Mouse (Mus musculus): ENCODE measurements around the gene Ccdc6. TPM values are rescaled to one million over a fixed set of nuclear protein-coding genes. Genes with fewer than 3 reads are reported as not detected.

Gene Ccdc6
- total RNA-seq, 2 experiments from 2014 or later: 18.2 to 27.7 TPM

DNA sequence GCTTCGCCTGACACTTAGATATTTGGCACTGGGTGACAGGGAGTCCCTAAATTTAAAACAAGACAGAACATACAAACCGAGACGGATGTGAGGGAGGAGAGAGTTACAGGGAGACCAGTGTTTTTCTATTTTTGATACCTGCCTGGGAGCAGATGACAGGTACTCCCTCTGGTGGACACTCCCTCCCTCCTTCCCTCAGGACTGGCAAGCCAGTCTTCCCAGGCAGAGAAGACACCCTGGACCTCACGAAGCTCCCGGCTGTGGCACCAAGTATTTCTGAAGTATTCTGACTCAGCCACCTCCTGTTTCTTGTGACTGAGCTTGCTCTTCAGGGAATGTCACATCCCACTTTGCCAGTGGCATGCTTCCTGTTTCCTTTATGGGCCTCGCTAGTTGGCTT, 69.0 kb downstream of the Ccdc6 start:
- 0 out of 2 replicates have a peak, but pooled peaks have one; percentile 23 for ATAC-seq (replicated peaks; ENCODE audit: poor library complexity)

DNA sequence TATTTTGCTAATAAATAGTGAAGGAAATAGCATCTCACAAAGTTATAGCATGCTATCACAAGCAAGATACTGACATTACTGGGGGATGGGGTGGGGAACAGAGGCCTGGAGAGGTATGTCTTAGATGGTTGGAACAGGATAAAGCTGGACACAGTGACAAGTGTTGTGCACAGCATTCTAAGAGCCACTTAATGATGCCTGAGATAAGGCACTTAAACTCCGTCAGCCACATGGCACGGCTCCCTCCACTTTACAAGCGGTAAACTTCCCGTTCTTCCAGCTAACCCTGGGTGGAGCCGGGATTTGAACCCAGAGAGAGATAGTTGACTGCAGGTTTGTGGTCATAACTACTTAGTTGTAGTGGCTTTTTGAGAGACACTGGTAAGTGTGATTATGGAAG, 69.5 kb downstream of the Ccdc6 start:
- no peak for ATAC-seq (replicated peaks; ENCODE audit: poor library complexity)

DNA sequence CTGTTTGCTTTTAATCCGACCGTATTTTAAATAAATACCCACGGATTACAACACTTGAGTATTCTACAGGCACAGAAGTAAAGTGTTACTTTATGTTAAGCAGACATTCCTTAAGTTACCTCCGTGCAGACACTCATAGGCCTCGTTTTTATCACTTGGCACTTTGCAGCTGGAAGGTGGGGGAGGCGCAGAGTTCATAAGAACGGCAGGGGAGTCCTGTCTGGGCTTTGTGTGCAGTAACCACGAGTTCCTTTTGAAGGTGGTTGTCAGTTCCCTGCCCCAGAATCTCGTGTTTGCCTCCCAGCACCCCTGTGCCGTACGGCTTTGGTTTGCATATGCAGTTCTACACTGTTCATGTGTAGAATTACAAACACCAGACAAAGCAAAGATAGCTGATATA, 70.7 kb downstream of the Ccdc6 start:
- ATAC-seq (replicated peaks; ENCODE audit: poor library complexity): no peak

DNA sequence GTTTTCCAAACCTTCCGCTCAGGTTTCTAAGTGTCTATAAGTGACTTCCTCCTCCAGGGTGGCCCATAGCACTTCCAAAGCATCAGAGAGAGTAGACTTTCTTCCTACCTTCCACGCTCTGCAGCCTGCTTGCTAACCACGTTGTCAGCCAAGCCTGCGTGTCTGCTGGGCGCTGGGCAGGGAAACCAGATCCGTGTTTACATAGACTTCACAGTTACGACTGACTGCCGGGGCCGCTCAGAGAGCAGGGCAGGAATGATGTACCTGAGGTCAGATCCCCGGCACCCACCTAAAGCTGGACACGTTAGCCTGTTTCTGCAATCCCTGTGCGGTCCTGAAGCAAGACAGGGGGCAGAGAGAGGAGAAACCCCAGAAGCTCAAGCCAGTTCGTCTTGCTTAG, 71.5 kb downstream of the Ccdc6 start:
- ATAC-seq (replicated peaks; ENCODE audit: poor library complexity): no peak

DNA sequence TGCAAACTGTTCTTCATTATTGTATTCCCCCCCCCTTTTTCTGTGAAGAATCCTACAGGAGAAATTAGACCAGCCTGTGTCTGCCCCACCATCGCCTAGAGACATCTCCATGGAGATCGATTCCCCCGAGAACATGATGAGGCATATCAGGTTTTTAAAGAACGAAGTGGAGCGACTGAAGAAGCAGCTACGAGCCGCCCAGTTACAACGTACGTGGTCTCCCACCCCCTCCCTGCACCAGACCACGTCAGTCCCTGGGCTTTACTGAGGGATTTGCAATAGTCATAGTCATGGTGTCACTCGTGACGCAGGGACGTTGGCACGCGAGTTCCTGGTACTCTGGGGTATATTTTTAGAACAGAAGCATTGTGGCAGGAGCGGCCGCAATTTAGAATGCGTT, 72.1 kb downstream of the Ccdc6 start:
- no peak for ATAC-seq (replicated peaks; ENCODE audit: poor library complexity)

DNA sequence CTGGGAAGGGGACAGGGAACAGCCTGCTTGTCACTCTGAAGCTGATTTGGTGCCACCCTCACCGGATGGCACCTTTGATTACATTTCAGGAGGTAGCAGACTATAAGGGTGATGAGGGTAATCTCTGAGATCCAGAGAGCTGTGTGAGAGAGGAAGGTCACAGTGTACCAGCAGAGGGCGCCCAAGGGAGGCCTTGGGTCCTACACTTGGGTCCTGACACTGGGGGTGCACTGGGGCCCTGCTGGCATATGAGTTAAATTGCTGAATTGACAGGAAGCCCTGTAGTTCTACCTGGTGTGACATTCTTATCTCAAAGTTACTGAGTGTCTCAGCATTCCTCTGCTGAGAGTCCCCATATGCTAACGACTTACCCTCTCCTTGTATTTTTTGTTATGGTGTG, 76.4 kb downstream of the Ccdc6 start:
- peak; percentile 99 for ATAC-seq (replicated peaks; ENCODE audit: poor library complexity)

DNA sequence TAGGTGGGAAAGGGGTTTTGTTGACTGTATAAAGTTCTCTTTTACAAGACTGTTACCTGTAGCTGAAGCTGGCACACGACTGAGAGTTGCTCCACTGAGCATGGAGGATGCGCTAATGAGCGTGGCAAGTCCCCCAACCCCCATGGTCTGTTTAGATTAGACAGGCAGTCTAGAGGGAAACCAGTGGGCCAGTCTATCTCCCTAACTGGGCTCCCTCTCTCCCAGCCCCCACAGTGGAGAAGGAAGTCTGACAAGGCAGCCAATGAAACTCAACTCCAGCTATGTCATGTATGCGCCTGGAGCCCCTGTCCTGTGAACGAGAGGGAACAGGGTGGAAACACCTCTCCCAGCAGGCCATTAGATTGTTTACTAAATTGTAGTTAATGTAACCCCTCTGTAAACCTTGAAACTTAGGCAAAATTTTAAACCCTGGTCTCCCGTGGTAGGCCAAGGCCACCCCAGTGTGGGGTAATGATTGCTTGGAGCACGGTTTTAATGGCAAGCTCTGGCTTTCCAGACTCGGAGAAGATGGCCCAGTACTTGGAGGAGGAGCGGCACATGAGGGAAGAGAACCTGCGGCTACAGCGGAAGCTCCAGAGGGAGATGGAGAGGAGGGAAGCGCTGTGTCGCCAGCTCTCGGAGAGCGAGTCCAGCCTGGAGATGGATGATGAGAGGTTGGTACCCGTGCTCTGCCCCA, 77.7 kb downstream of the Ccdc6 start:
- ATAC-seq (replicated peaks; ENCODE audit: poor library complexity): no peak

DNA sequence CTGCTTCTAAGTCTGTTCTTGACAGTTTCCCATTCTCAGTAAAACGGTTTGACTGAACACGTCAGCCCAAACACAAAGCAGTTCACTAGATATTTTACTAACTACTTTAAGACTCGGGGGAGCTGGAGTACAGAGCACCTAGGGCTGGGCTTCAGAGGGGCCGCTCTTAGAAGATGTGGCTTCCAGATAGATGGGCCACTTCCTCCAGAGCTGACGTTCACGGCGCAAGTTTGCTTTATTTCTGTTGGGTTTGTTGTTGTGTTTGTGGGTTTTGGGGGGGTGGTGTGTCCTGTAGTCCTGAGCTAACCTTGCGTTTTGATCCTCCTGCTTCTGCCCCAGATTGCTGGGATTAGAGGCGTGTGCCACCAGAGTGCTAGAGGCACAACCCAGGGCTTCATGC, 83.8 kb downstream of the Ccdc6 start:
- peak; percentile 56 for ATAC-seq (replicated peaks; ENCODE audit: poor library complexity)

DNA sequence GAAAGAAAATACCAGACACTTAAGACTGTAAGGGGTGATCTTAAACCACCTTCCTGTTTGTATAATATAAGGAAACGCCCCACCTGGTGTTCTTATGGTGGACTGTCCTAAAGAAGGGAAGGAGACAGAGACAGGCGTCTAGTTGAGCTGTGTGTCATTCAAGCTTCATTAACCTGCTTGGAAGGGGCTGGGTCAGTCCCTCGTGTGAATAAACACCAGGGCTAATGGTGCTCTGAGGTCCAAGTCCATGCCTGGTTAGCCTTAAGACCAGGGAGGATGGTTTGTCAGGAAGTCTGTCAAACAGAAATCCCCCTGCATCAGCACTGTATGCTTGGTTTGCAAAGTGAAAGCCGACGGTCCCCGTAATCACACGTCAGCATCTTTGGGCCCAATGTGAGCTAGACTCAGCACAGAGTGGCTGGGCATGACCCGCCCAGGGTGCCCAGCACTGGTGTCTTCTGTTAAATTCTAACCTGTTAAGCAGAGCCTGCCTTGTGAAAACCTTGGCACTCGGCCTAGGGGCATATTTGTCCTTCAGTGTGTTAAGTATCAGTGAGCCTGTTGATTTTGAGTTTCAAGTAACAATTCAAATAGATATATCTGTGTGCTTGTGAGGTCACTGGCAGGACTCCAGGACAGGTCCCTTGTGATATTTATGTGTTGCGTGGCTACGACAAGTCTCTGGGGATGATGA, 84.5 kb downstream of the Ccdc6 start:
- no peak for ATAC-seq (replicated peaks; ENCODE audit: poor library complexity)

DNA sequence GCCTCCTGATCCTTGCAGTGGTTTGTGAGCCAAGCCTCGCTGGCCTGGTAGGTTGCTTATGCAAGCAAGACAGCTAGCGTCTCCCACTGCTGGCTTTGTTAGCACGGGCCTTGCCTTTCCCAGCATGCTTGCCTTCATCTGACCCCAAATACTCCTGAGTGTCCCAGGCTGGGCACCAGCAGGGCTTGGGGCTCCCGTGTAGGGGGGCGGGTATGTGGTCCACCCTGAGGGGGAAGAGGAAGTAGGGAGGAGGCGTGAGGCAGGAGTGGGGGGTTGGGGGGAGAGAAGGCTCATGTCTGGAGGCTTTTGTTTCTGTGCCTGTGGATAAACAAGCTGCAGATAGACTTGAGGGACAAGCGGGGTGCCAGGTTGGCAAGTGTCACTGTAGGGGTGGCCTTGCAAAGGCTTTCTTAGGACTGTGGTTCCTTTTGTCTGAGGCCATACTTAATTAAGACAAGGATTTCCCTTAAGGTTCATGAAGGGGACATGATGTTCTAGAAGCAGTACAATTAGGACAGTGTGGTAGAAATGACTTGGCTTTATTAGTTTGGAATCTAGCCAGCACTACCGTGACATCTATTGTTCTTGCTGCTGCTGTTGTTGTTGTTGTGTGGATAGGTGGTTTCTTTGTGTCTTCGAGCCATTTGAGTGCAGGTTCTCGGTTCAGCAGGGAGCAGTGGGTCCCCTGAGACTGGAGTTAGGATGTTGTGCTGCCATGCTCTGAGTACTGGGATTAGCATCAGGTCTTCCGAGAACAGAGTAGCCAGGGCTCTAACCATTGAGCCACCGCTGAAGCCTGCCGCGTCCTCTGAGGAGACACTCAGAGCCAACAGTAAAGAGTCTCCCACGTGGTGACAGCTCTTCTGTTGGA, 86.5 kb downstream of the Ccdc6 start:
- ATAC-seq (replicated peaks; ENCODE audit: poor library complexity): peak; percentile 51

DNA sequence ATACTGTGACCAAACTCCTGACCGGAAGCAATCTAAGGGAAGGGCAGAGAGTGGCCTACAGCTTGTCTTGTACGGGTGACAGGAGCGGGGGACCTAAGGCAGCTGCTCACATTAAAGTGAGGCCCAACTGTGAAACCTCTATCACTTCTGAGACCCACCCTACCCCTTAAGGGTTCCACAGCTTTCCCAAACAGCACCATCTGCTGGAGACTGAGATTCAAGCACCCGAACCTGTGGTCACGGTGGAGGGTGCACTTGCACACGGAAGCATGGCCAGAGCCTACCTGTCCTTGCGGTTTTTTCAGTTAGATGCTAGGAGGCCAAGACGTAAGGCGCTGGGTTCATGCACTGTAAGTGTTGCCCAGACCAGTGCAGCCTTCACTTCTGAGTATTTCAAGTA, 89.2 kb downstream of the Ccdc6 start:
- peak; percentile 71 for ATAC-seq (replicated peaks; ENCODE audit: poor library complexity)

DNA sequence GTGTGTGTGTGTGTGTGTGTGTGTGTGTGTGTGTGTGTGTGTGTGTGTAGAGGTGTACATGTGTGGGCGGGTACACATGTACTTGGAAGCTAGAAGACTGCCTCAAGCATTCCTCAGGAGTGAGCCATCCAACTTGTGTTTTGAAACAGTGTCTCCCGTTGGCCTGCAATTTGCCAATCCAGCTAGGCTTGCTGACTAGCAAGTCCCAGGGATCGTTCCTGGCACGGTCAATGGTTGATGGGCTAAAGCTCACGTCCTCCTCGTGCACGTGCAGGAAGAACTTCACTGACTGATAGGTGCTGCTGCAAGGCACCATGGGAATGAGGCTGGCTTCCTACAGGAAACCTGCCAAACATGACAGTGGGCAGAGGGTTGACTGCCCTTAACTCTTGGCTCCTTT, 89.7 kb downstream of the Ccdc6 start:
- ATAC-seq (replicated peaks; ENCODE audit: poor library complexity): no peak

DNA sequence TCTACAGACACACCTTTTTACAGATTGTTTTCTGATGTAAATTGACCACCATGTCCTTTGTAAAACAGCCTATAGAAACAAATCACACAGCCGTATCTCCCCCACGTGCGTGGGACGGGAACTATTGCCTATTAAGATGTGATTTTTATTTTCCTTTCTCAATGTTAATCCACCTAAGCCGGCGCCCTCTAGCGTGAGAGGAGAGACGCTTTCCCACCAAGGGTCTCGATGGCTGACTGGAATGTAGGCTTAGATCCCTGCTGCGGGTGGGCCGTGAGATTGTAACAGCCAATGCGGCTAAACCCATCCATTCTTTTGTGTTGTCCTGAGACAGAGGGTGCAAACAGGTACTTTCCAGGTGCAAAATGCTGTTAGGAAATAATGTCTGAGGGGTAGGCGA, 92.9 kb downstream of the Ccdc6 start:
- no peak for ATAC-seq (replicated peaks; ENCODE audit: poor library complexity)

DNA sequence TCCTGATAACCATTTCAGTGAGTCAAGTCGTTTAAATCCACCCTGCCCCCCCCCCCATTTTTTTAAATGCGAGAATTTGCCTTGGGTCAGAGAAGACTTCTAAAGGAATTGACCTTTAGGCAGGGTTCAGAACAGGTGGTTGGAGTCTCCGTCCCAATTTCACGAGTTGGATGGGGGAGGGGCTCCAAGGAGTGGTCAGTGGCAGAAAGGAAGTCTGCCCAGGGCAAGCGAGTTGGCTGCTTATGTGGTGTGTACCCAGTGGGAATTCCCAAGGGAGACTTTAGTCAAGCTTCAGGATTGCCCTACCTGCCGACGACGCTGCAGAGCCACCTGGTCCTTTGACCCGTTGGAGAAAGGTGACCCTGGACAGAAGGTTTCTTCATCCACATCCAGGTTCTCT, 97.4 kb downstream of the Ccdc6 start:
- ATAC-seq (replicated peaks; ENCODE audit: poor library complexity): no peak

DNA sequence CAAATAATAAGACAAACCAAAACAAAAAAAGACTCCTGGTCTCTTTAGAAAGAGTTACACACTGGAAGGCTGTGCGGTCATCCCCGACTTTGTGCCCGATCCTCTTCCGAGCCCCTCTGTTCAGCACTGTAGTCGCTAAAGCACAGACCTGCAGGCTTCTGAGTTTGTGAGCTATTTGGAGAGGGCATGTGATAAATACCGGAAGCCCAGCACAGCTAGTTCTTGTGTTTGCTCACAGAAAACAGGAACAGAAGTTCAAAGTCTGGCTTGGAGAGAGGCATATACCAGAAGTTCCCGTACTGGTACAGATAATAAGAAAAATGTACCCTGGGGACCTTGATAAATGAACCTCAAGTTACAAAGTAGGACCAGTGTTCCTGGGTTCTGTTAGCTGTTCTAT, 98.4 kb downstream of the Ccdc6 start:
- peak; percentile 65 for ATAC-seq (replicated peaks; ENCODE audit: poor library complexity)

DNA sequence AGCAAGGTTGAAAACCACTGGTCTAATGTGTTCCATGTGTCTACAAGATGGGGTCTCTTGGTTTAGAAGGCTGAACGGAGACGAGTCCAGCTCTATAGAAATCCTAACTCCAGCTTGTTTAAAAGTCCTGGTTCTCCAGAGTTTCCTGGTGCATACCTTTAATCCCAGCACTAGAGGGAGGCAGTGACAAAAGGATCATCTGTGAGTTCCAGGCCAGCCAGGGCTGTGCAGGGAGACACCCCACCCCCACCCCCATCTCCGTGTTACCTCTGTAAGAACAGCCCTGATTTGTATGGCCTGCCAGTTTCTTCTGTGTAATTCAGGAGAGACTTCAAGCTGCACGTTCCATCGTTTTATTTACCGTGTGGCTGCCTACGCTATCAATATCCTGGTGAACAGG, 98.9 kb downstream of the Ccdc6 start:
- ATAC-seq (replicated peaks; ENCODE audit: poor library complexity): peak; percentile 38

DNA sequence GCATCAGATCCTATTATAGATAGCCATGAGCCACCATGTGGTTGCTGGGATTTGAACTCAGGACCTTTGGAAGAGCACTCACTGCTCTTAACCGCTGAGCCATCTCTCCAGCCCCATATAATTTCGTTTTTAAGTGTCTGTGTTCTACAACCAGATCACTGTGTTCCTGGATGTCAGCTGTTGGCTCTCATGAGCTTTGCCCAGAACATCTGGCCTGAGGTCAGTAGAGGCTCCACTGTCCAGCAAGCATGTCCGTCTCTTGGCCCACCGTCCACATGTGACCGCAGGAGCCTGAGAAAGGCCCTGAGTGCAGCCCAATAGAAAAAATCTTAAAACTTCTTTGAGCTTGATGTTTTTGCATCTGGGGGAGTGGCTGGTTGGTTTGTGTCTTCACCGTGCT, 99.7 kb downstream of the Ccdc6 start:
- ATAC-seq (replicated peaks; ENCODE audit: poor library complexity): no peak

DNA sequence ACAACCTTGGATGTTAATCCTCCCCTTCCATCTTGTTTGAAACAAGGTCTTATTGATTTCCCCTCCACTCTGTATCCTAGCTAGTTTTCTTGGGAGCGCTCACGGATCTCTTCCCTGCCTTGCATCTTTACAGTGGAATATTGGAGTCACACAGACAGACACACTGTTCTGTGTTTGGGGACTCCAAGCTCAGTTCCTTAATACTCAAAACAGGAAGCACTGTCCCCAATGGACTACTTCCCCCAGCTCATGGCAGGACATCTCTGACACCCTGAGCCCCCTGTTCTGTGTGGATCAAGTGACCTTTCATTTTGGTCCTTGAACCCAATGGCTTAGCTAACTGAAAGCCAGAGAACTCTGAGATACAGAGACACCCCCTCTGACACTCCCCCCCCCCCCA, 100.7 kb downstream of the Ccdc6 start:
- peak; percentile 36; the same call in 1 of the 2 replicates for ATAC-seq (replicated peaks; ENCODE audit: poor library complexity)

DNA sequence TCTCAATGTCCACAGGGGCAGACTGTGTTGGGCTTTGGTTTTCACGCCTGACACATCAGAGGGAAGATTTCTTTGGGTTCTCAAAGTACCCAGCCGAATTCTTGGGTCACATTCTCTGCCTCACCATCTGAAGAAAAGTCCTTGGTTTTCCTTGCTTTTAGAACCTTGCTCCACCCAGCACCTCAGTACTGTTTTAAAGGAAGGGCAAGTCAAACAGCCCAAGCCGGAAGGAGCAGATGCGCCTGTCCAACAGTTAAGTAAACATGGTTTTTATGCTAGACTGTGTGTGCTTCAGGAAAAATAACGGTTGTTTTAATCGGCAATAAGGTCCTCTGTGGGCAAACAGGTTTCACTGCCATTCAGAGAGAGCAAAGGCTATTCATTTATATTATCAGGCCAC, 101.1 kb downstream of the Ccdc6 start:
- ATAC-seq (replicated peaks; ENCODE audit: poor library complexity): no peak

DNA sequence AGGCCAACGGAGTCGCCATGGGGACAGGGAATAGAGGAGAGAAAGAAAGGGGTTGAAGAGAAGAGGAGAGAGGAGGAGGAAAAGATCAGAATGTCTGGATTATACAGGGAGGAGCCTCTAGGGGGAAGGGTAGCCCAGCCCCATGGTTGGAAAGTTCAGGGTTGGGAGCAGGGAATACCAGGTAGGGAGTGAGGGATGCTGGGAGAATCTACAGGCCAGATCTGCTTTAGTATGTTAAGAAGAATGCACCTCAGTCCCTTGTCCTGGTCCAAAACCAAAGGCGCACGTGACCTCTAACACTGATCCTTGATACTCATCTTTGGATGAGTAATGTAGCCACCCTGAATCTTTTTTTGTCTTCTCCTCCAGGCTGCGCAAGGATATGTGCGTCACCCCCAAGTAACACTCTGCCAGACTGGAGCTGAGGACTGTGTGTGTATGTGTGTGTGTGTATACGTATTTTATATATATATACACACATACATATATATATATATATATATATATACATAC, 102.1 kb downstream of the Ccdc6 start:
- no peak for ATAC-seq (replicated peaks; ENCODE audit: poor library complexity)

DNA sequence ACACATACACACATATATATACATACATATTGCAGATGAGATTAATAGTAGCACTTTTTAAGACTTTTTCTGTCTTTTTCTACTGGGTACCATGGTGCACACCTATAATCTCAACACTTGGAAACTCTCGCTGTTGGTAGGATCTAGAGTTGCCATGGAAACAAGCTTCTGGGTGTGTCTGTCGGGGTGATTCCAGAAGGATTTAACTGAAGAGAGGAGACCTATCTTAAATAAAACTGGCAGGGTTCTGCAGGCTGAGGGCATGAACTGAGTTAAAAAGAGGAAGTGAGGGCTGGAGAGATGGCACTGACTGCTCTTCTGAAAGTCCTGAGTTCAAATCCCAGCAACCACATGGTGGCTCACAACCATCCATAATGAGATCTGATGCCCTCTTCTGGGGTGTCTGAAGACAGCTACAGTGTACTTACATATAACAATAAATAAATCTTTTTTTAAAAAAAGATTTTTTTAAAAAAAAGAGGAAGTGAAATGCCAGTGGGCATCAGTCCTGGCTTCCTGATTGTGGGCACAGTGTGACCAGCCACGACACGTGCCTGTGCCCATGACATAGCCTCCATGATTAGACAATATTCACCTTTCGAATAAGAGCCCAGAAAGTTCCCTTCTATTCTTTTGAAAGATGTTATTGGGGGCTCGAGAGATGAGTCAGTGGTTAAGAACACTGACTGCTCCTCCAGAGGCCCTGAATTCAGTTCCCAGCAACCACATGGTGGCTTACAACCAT, 102.7 kb downstream of the Ccdc6 start:
- ATAC-seq (replicated peaks; ENCODE audit: poor library complexity): peak; percentile 65
